Mouse (Mus musculus) activated CD4-positive, CD25-positive, alpha-beta regulatory T cell, adult 4 months (primary cell): ENCODE measurements around the gene Zbtb4. TPM values are rescaled to one million over a fixed set of nuclear protein-coding genes. Genes with fewer than 3 reads are reported as not detected.

ENCODE experiments used
- ATAC-seq: one replicate; pipeline ENCODE4 v1.8.0; 2017
- polyA plus RNA-seq, 2 experiments: library from polyadenylated mRNA; unstranded; fragments of 100-300 nt; shearing (Covaris generic); gene quantifications; one replicate each; pipeline ENCODE4 v1.2.1; 2017

The Zbtb4 gene
- polyA plus RNA-seq, 2 experiments from 2014 or later, result 7.8 to 8.1 TPM

- ATAC-seq, result no peak
Measured at GRCm38 (mm10) chr11:69801379-69801977, 35.8 kb downstream of the Zbtb4 start, which contains the start of gene Fgf11. Fgf11 (minus strand) TSS chr11:69801857.

GRCm38 (mm10) chr11:69802648-69803105 is 37.0 kb downstream of the Zbtb4 start:
- peak; percentile 32 for ATAC-seq

- no peak for ATAC-seq
Measured at GRCm38 (mm10) chr11:69803328-69803727, 37.6 kb downstream of the Zbtb4 start.

GRCm38 (mm10) chr11:69803786-69804651 is 38.3 kb downstream of the Zbtb4 start:
- peak; percentile 62 for ATAC-seq

GRCm38 (mm10) chr11:69804652-69804940 is 38.9 kb downstream of the Zbtb4 start:
- ATAC-seq, result no peak

- ATAC-seq, result no peak
Measured at GRCm38 (mm10) chr11:69804972-69805909, 39.5 kb downstream of the Zbtb4 start, which contains the start of gene Tmem102. Tmem102 (minus strand) TSS chr11:69805624.

GRCm38 (mm10) chr11:69806378-69806777 is 40.7 kb downstream of the Zbtb4 start:
- ATAC-seq, result no peak

- no peak for ATAC-seq
Measured at GRCm38 (mm10) chr11:69807641-69808040, 41.9 kb downstream of the Zbtb4 start.

- no peak for ATAC-seq
Measured at GRCm38 (mm10) chr11:69810280-69810679, 44.6 kb downstream of the Zbtb4 start.

GRCm38 (mm10) chr11:69815155-69815554 is 49.4 kb downstream of the Zbtb4 start, which contains the start of gene Gm39566:
Gm39566 (minus strand) TSS chr11:69815298.
- no peak for ATAC-seq

- ATAC-seq, result no peak
Measured at GRCm38 (mm10) chr11:69816520-69816919, 50.8 kb downstream of the Zbtb4 start.

GRCm38 (mm10) chr11:69818365-69818764 is 52.7 kb downstream of the Zbtb4 start, which contains the start of gene Spem2:
Spem2 (minus strand) TSS chr11:69818465.
- no peak for ATAC-seq

GRCm38 (mm10) chr11:69818871-69819270 is 53.2 kb downstream of the Zbtb4 start:
- ATAC-seq, result no peak

GRCm38 (mm10) chr11:69822080-69822479 is 56.4 kb downstream of the Zbtb4 start, which contains the start of gene Spem1:
Spem1 (minus strand) TSS chr11:69822180.
- no peak for ATAC-seq

GRCm38 (mm10) chr11:69823456-69823855 is 57.7 kb downstream of the Zbtb4 start:
- ATAC-seq, result no peak

- ATAC-seq, result no peak
Measured at GRCm38 (mm10) chr11:69828832-69829231, 63.1 kb downstream of the Zbtb4 start.

- ATAC-seq, result no peak
Measured at GRCm38 (mm10) chr11:69833554-69833953, 67.8 kb downstream of the Zbtb4 start.

Other genes with a start within 250 kb of the Zbtb4 start
- under 1 TPM in 1 of 2 experiments, not detected in 1; 0.19 TPM for gene Dnah2, start 216.8 kb upstream of the Zbtb4 start, polyA plus RNA-seq
- under 1 TPM in 1 of 2 experiments, not detected in 1; 0.17 TPM for gene Efnb3, start 205.7 kb upstream of the Zbtb4 start, polyA plus RNA-seq
- 10 to 100 TPM; 25.6 to 27.6 TPM for gene Wrap53, start 185.7 kb upstream of the Zbtb4 start, polyA plus RNA-seq
- 100 to 1,000 TPM; 231 to 302 TPM for gene Trp53, start 185.6 kb upstream of the Zbtb4 start, polyA plus RNA-seq
- gene Atp1b2, start 160.0 kb upstream of the Zbtb4 start, polyA plus RNA-seq, result under 1 TPM in 1 of 2 experiments, not detected in 1; 0.46 TPM
- not detected for gene Shbg, start 148.0 kb upstream of the Zbtb4 start, polyA plus RNA-seq
- gene Sat2, start 143.9 kb upstream of the Zbtb4 start, polyA plus RNA-seq, result not detected
- gene Fxr2, start 132.9 kb upstream of the Zbtb4 start, polyA plus RNA-seq, result 1 to 10 TPM; 6.5 to 7.1 TPM
- not detected for gene Sox15, start 110.6 kb upstream of the Zbtb4 start, polyA plus RNA-seq
- 10 to 100 TPM; 41.3 to 59.7 TPM for gene Mpdu1, start 103.3 kb upstream of the Zbtb4 start, polyA plus RNA-seq
- gene Cd68, start 99.8 kb upstream of the Zbtb4 start, polyA plus RNA-seq, result 1 to 10 TPM; 3.3 to 5.3 TPM
- 100 to 1,000 TPM; 202 to 297 TPM for gene Eif4a1, start 93.5 kb upstream of the Zbtb4 start, polyA plus RNA-seq
- gene Senp3, start 83.8 kb upstream of the Zbtb4 start, polyA plus RNA-seq, result 10 to 100 TPM; 32.7 to 33.0 TPM
- gene Tnfsf13, start 80.1 kb upstream of the Zbtb4 start, polyA plus RNA-seq, result not detected
- gene Tnfsf12, start 70.1 kb upstream of the Zbtb4 start, polyA plus RNA-seq, result not detected
- gene Tnfsfm13, start 69.8 kb upstream of the Zbtb4 start, polyA plus RNA-seq, result not detected
- gene Polr2a, start 7.3 kb upstream of the Zbtb4 start, polyA plus RNA-seq, result 10 to 100 TPM; 24.0 to 28.8 TPM
- gene Slc35g3, start 3.9 kb upstream of the Zbtb4 start, polyA plus RNA-seq, result not detected
- 1 to 10 TPM in 1 of 2 experiments, under 1 TPM in 1; 0.66 to 4.1 TPM for gene Chrnb1, start 30.0 kb downstream of the Zbtb4 start, polyA plus RNA-seq
- gene Fgf11, start 35.9 kb downstream of the Zbtb4 start, polyA plus RNA-seq, result not detected
- gene Tmem102, start 39.7 kb downstream of the Zbtb4 start, polyA plus RNA-seq, result not detected
- gene Gm39566, start 49.4 kb downstream of the Zbtb4 start, polyA plus RNA-seq, result under 1 TPM in 1 of 2 experiments, not detected in 1; 0.08 TPM
- not detected for gene Spem2, start 52.6 kb downstream of the Zbtb4 start, polyA plus RNA-seq
- gene Spem1, start 56.3 kb downstream of the Zbtb4 start, polyA plus RNA-seq, result not detected
- gene Nlgn2, start 71.9 kb downstream of the Zbtb4 start, polyA plus RNA-seq, result under 1 TPM; 0.59 to 0.66 TPM
- gene Tmem256, start 72.6 kb downstream of the Zbtb4 start, polyA plus RNA-seq, result 100 to 1,000 TPM; 127 to 138 TPM
- gene Plscr3, start 80.5 kb downstream of the Zbtb4 start, polyA plus RNA-seq, result 10 to 100 TPM; 15.4 to 17.5 TPM
- gene Tnk1, start 92.8 kb downstream of the Zbtb4 start, polyA plus RNA-seq, result not detected
- gene Tmem95, start 112.1 kb downstream of the Zbtb4 start, polyA plus RNA-seq, result not detected
- under 1 TPM in 1 of 2 experiments, not detected in 1; 0.56 TPM for gene Kctd11, start 115.5 kb downstream of the Zbtb4 start, polyA plus RNA-seq
- 100 to 1,000 TPM; 213 to 273 TPM for gene Acap1, start 129.6 kb downstream of the Zbtb4 start, polyA plus RNA-seq
- gene 2810408A11Rik, start 135.1 kb downstream of the Zbtb4 start, polyA plus RNA-seq, result 1 to 10 TPM; 1.1 to 1.2 TPM
- gene Neurl4, start 135.2 kb downstream of the Zbtb4 start, polyA plus RNA-seq, result 1 to 10 TPM; 7.9 to 8.0 TPM
- gene Gps2, start 148.0 kb downstream of the Zbtb4 start, polyA plus RNA-seq, result 100 to 1,000 TPM in 1 of 2 experiments, 10 to 100 TPM in 1; 90.7 to 106 TPM
- 1,000 to 10,000 TPM; 1,092 to 1,351 TPM for gene Eif5a, start 156.0 kb downstream of the Zbtb4 start, polyA plus RNA-seq
- gene Ybx2, start 169.9 kb downstream of the Zbtb4 start, polyA plus RNA-seq, result not detected
- not detected for gene Slc2a4, start 182.3 kb downstream of the Zbtb4 start, polyA plus RNA-seq
- gene Cldn7, start 198.9 kb downstream of the Zbtb4 start, polyA plus RNA-seq, result not detected
- 10 to 100 TPM; 21.4 to 24.8 TPM for gene Ctdnep1, start 215.2 kb downstream of the Zbtb4 start, polyA plus RNA-seq
- gene Elp5, start 216.6 kb downstream of the Zbtb4 start, polyA plus RNA-seq, result 10 to 100 TPM; 62.1 to 69.7 TPM
- gene Gabarap, start 225.2 kb downstream of the Zbtb4 start, polyA plus RNA-seq, result 100 to 1,000 TPM; 343 to 373 TPM
- gene Phf23, start 229.9 kb downstream of the Zbtb4 start, polyA plus RNA-seq, result 10 to 100 TPM; 32.1 to 44.9 TPM
- gene Dvl2, start 234.7 kb downstream of the Zbtb4 start, polyA plus RNA-seq, result 1 to 10 TPM; 2.7 to 3.9 TPM
- gene Acadvl, start 249.5 kb downstream of the Zbtb4 start, polyA plus RNA-seq, result 100 to 1,000 TPM; 107 to 139 TPM